14 mouse cellular contexts compared by ENCODE assay signal in genomic region chr17:8777710-8778109, GRCm38 (mm10).
DNase-seq lines count a peak whose midpoint lies in the region.
"Had no signal": no experiment of that assay in that cellular context is flagged by ENCODE, and none has a peak within 500 bp of the region (broad histone marks: within the 10 kb centered on the region; RNA-seq: fewer than 3 reads in every experiment).

No protein-coding gene starts in this region.

- peak; percentile 44 for DNase-seq in heart, adult 11 months
- no peak for DNase-seq in heart, adult 9 months (ENCODE audit: low spot score in 2 of 2)
- peak; percentile 56 for DNase-seq in right cerebral cortex, adult 18-20 months
- DNase-seq in right cerebral cortex, postnatal 4 days = no peak
- DNase-seq in right cerebral cortex, postnatal 14 days = peak; percentile 56
- no peak for DNase-seq in liver
- DNase-seq in thymus, postnatal 25 days = no peak
- DNase-seq: adrenal gland, postnatal 10 days; cerebellum, adult 11-12 months; cerebellum, adult 9-10 months; embryo, embryonic 11 days; gastrocnemius, postnatal 14 days; heart, postnatal 10 days; heart, postnatal 4 days had no signal

Comparison
In these comparisons a context has a peak if more than half of its experiments do, and no peak if none do; other contexts are left out.
1. DNase-seq: peak in heart, adult 11 months (single experiment), right cerebral cortex, adult 18-20 months (single experiment) and right cerebral cortex, postnatal 14 days (single experiment); none in heart, adult 9 months (0 of 2), right cerebral cortex, postnatal 4 days (single experiment), liver (single experiment) and thymus, postnatal 25 days (single experiment).